20 mouse cellular contexts compared by ENCODE assay signal in the genomic region with DNA sequence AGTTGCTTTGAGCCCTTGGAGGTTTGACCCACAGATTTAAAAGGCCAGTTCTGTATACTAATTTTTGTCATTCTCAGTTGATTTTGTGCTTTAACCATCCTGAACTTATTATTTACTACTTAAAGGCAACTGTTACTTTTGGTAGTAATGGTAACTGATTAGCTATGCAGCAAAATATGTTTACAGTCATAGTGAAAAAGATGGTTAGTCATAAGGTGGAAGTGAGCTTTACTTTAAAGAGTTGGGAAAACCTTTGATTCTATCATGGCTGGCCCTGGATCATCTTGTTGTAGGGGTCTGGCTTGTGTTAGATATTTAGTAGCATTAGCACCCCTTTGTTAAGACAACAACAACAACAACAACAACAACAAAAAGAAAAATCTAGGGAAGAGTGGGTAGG. TPM values are rescaled to one million over a fixed set of nuclear protein-coding genes. Genes with fewer than 3 reads are reported as not detected.
"Had no signal": no experiment of that assay in that cellular context is flagged by ENCODE, and none has a peak within 500 bp of the region (broad histone marks: within the 10 kb centered on the region; RNA-seq: fewer than 3 reads in every experiment).

No protein-coding gene starts in this region.

- H3K4me3 ChIP-seq: neural tube, embryonic 13.5 days; neural tube, embryonic 15.5 days; stomach, embryonic 15.5 days had no signal

- DNase-seq: retina, postnatal 1 day; right cerebral cortex, adult 18-20 months; right cerebral cortex, postnatal 14 days; right cerebral cortex, postnatal 25 days; right cerebral cortex, postnatal 4 days; spleen, adult 18-20 months; thymus, adult 18-20 months; thymus, adult 2 months; thymus, postnatal 14 days; thymus, postnatal 25 days; thymus, postnatal 36 days; thymus, postnatal 4 days had no signal

- H3K9me3 ChIP-seq: neural tube, embryonic 13.5 days; neural tube, embryonic 15.5 days; stomach, embryonic 15.5 days had no signal

- H3K4me1 ChIP-seq: neural tube, embryonic 13.5 days; neural tube, embryonic 15.5 days; stomach, embryonic 15.5 days had no signal

- H3K36me3 ChIP-seq: neural tube, embryonic 13.5 days; neural tube, embryonic 15.5 days; stomach, embryonic 15.5 days had no signal

- H3K4me2 ChIP-seq: neural tube, embryonic 13.5 days; neural tube, embryonic 15.5 days; stomach, embryonic 15.5 days had no signal

- H3K9ac ChIP-seq: neural tube, embryonic 13.5 days; neural tube, embryonic 15.5 days; stomach, embryonic 15.5 days had no signal

- H3K27ac ChIP-seq: neural tube, embryonic 13.5 days; neural tube, embryonic 15.5 days; stomach, embryonic 15.5 days; stomach, postnatal 0 days had no signal

- H3K27me3 ChIP-seq: neural tube, embryonic 13.5 days; neural tube, embryonic 15.5 days; stomach, embryonic 15.5 days had no signal

RNA-seq across cellular contexts. Expression of a gene that starts 14.1 kb away (rescaled TPM):
- total RNA-seq: neutrophil, adult 5-6 weeks had no signal
- polyA plus RNA-seq: neural tube, embryonic 13.5 days; neural tube, embryonic 14.5 days; neural tube, embryonic 15.5 days; spleen, adult 2 months; stomach, postnatal 0 days; testis, adult 2 months had no signal

RNA-seq across cellular contexts. Expression of a gene that starts 47.3 kb away (rescaled TPM):
- polyA plus RNA-seq: neural tube, embryonic 15.5 days had no signal
